Mouse (Mus musculus) E14TG2a.4 (cell line): ENCODE data around the gene Atp2b4.

Experiments
- CTCF ChIP-seq: conservative IDR thresholded peaks from 2 replicates; pipeline ENCODE4 v1.5.1; 2014; ENCODE audit warnings: low read length
- NANOG ChIP-seq: IDR thresholded peaks from 2 replicates; pipeline ENCODE4 v1.6.1; 2014; ENCODE audit warnings: borderline replicate concordance, low read length, mixed read lengths

DNA sequence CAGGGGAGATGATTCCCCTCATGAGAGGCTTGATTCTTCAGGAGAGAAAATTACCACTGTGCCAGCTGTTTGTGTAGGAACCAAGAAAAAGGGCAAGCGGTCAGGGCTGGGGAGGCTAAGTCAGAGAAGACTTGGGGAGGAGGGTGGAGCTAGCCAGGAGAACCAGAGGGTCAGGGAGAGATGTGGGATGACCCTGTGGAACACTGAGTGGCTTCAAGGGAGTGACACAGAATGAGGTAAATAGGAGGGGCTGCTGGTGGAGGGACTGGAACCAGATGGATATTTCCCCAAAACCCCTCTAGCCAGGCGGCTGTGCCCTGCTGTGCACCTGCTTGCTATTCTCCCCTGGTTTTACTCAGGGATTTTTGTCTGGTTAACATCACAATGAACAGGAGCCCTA lies 24.3 kb upstream of the Atp2b4 start:
- TF ChIP-seq CTCF (no peak), NANOG (no peak)
